Mouse (Mus musculus) spleen, embryonic (tissue): ENCODE results near the gene Rnf220.

Experiments
- CTCF ChIA-PET: fragments of 350-600 bp; sonication (Branson Sonifier 250); formaldehyde crosslinking; loops from one replicate; lab custom pipeline; 2022; lab: Charles Lee

Rnf220 gene

GRCm38 (mm10) chr4:117438919-117439318 lies 57.9 kb downstream of the Rnf220 start:
- CTCF ChIA-PET: no interaction called here

- CTCF ChIA-PET: no interaction called here
Observed at GRCm38 (mm10) chr4:117438064-117438463, 58.8 kb downstream of the Rnf220 start.

- CTCF ChIA-PET: no interaction called here
Observed at GRCm38 (mm10) chr4:117436995-117437660, 59.7 kb downstream of the Rnf220 start.

- CTCF ChIA-PET: no interaction called here
Observed at GRCm38 (mm10) chr4:117434336-117434735, 62.5 kb downstream of the Rnf220 start.

- CTCF ChIA-PET: no interaction called here
Observed at GRCm38 (mm10) chr4:117429604-117430003, 67.2 kb downstream of the Rnf220 start.

GRCm38 (mm10) chr4:117427540-117427939 lies 69.3 kb downstream of the Rnf220 start:
- CTCF ChIA-PET: no interaction called here

GRCm38 (mm10) chr4:117421077-117421476 lies 75.8 kb downstream of the Rnf220 start:
- CTCF ChIA-PET: no interaction called here

- CTCF ChIA-PET: no interaction called here
Observed at GRCm38 (mm10) chr4:117416827-117417226, 80.0 kb downstream of the Rnf220 start.

GRCm38 (mm10) chr4:117410049-117410410 lies 86.8 kb downstream of the Rnf220 start:
- CTCF ChIA-PET: no interaction called here

GRCm38 (mm10) chr4:117409144-117410048 lies 87.5 kb downstream of the Rnf220 start:
- CTCF ChIA-PET: interaction anchor here (0.5 kb wide), 1 partner anchor 222 kb away, joined by 3 read pairs; no protein-coding TSS in a partner anchor

GRCm38 (mm10) chr4:117407945-117408344 lies 88.9 kb downstream of the Rnf220 start:
- CTCF ChIA-PET: no interaction called here

- CTCF ChIA-PET: no interaction called here
Observed at GRCm38 (mm10) chr4:117405999-117406398, 90.9 kb downstream of the Rnf220 start.

- CTCF ChIA-PET: no interaction called here
Observed at GRCm38 (mm10) chr4:117405211-117405610, 91.6 kb downstream of the Rnf220 start.

- CTCF ChIA-PET: no interaction called here
Observed at GRCm38 (mm10) chr4:117403411-117403810, 93.4 kb downstream of the Rnf220 start.

GRCm38 (mm10) chr4:117397128-117397527 lies 99.7 kb downstream of the Rnf220 start:
- CTCF ChIA-PET: no interaction called here

GRCm38 (mm10) chr4:117393027-117393426 lies 103.8 kb downstream of the Rnf220 start:
- CTCF ChIA-PET: no interaction called here

GRCm38 (mm10) chr4:117392391-117392790 lies 104.5 kb downstream of the Rnf220 start:
- CTCF ChIA-PET: no interaction called here

GRCm38 (mm10) chr4:117391966-117392365 lies 104.9 kb downstream of the Rnf220 start:
- CTCF ChIA-PET: no interaction called here

GRCm38 (mm10) chr4:117390850-117391795 lies 105.7 kb downstream of the Rnf220 start:
- CTCF ChIA-PET: no interaction called here

GRCm38 (mm10) chr4:117389264-117390054 lies 107.4 kb downstream of the Rnf220 start:
- CTCF ChIA-PET: no interaction called here

- CTCF ChIA-PET: no interaction called here
Observed at GRCm38 (mm10) chr4:117385247-117385646, 111.6 kb downstream of the Rnf220 start.
